Mouse (Mus musculus): ENCODE data around the gene Dqx1. TPM values are rescaled to one million over a fixed set of nuclear protein-coding genes. Genes with fewer than 3 reads are reported as not detected.
A peak's percentile ranks its signal among the peaks of the same experiment; 100 is the strongest.

Dqx1 gene
- total RNA-seq, 4 experiments from 2014 or later, result 0.41 to 2.1 (median 1.5) TPM

DNA sequence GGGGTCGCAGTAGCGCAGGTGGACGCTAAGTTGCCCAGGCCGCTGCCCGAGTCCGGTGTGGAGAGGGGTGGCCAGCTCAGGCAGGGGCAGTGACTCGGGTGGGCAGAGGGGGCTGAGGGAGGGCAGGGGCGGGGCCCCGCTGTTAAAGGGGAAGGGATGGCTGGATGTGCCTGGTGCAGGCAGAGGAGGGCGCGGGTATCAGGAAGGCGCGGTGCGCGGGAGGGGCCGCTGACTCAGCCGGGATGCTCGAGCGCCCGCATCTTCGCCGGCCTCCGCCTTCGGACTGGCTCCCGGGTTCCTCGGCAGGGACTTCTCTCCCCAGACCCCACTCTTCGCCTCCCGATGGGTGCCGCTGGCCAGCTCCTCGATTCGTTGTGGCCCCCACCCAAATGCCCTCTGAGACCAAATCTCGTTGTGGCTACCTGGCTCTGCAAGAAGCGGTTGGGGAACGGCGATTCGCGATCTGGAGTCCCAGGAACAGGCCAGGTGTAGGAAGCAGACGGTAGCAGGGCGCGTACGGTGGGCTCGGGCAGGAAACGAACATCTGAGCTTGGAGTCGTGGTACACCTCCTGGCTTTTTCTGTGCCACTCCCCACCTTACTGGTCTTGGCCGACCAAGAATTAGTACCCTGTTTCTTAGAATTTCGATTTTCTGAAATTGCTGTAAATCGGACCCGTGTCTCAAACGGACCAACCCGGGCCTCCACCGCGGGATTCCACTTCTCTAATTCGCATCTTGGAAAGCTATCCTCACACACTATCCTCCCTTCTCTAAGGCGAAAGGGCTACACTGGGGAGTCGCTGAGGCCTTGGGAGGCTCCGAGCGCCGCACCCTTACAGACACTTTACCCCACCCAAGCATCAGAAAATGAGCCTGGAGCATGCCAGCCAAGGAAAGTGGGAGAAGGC, 12.9 kb downstream of the Dqx1 start:
- DNase-seq (ENCODE audit: low spot score in 2 of 2), result peak in 1 of 2 experiments; percentile 22

GRCm38 (mm10) chr6:83071220-83071619, 13.6 kb downstream of the Dqx1 start:
- no peak for DNase-seq (ENCODE audit: low spot score in 2 of 2)

GRCm38 (mm10) chr6:83074979-83075378, 17.3 kb downstream of the Dqx1 start:
- DNase-seq (ENCODE audit: low spot score in 2 of 2), result no peak

GRCm38 (mm10) chr6:83077630-83078323, 20.1 kb downstream of the Dqx1 start, which contains the start of gene Pcgf1:
Pcgf1 (plus strand) TSS chr6:83077869.
- peak; percentile 54 to 57 for DNase-seq (ENCODE audit: low spot score in 2 of 2)

DNA sequence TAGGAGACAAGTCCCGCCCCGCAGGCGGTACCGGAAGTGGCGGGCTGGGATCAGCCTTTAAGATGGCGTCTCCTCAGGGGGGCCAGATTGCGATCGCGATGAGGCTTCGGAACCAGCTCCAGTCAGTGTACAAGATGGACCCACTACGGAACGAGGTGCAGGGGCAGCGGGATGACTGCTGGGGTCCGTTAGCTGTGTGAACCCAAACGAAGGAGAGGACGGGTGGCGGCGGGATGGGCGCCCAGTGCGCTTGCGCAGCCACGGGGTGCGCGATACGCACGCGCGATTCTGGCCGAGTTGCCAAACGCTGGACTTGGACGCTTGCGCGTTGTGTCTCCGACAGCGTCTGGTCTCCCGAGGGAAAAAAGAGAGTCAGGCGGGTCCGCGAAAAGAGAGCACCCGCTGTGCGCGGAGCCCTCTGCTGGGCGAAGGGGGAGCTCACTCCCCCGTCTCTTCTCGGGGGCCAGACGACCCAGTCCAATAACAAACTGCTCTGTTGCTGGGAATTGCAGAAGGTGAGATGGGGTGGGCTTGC, 20.7 kb downstream of the Dqx1 start:
- DNase-seq (ENCODE audit: low spot score in 2 of 2), result peak; percentile 97 to 100

DNA sequence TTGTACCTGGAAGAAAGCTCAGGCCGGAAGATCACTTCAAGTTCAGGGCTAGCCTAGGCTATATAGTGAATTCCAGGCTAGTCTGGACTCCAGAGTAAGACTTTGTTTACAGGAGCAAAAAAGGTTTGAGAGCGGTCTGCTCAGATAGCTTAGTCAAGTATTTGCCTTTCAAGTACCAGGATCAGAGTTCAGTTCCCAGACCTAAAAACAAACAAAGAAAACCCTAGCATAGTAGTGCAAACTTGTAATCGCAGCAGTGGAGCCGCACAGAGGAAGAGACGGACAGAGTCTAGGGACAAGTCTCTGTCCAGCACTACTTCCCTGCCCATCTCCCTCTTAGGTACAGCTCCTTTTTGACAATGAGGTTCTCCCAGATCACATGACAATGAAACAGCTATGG, 22.6 kb downstream of the Dqx1 start:
- no peak for DNase-seq (ENCODE audit: low spot score in 2 of 2)

DNA sequence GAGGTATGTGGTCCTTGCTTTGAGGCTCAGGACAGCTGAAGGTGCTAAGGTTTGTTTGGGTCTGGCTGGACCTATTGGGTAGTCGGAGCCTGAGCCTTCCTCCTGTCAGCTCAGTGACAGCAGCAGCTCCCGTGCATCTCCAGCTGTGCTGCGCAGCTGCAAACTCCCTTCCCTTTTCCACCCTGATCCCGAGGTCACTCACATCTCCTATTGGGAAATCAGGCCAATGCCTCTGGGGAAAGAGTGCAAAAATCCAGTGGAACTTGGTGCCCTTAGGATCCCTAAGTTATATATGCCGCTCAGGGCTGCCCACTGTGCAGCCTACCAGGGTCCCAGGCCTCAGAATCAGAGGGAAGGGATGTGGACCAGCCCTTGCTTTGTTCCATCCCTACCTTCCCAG, 25.9 kb downstream of the Dqx1 start:
- DNase-seq (ENCODE audit: low spot score in 2 of 2), result no peak

DNA sequence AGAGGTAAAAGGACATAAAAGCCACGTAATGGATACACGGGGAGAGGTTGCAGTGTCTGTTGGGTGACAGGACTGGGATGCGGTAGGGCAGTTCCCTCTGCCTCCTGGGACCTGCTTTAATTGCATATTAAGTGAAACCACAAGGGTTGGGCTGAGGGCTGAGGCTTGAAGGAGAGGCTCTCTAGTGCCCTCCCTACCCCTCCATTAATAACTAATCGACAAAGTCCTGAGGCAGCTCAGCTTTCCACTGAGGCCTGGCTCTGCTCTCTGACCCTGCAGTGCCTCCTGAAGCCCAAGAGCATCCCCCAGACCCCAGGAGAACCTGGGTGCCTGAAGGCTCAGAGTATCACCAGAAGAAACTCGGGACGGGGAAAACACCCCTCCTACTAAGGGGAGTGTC, 26.8 kb downstream of the Dqx1 start:
- DNase-seq (ENCODE audit: low spot score in 2 of 2), result no peak

DNA sequence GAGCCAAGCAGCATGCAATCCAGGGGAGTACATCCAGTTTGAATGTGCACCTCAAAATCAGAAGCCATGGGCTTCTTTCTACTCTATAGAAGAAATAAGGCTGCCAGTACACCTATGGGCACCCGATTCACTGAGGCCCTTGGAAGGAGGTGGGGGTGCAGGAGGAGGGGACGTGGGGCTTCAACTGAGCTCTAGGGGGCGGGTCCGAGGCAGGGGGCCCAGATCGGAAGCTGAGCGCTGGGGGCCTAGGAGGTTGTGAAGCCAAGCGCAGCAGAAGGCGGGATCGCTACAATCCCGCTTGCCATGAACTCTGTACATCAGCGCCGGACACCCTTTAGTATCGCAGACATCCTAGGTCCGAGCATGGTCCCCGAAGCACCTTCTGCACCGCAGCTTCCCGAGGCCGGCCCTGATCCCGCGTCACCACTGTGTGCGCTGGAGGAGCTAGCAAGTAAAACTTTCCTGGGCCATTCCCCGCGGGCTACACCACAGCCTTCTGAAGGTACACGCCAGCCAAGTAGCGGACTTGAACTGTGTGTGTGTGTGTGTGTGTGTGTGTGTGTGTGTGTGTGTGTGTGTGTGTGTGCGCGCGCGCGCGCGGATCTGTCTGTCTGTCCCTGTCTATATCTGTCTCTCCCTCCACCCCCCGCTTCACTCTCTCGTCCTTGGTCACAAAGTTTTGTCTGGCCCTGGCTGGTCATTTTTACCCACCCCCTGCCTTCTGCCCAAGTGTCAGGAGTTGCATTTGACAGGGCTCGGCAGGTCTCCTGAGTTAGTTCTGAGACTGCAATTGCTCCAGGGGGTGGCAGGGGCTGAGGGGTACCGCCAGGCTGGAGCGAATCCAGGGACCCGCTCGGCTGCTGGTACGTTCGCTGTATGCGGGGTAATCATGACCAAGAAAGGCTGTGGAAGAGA, 28.7 kb downstream of the Dqx1 start, which contains the start of gene Lbx2:
Gene Lbx2 (plus strand): TSS at position 247 of the 915 bp plus-strand sequence.
- no peak for DNase-seq (ENCODE audit: low spot score in 2 of 2)

GRCm38 (mm10) chr6:83087205-83087925, 29.7 kb downstream of the Dqx1 start:
- DNase-seq (ENCODE audit: low spot score in 2 of 2), result no peak

GRCm38 (mm10) chr6:83087926-83088260, 30.2 kb downstream of the Dqx1 start:
- no peak for DNase-seq (ENCODE audit: low spot score in 2 of 2)

DNA sequence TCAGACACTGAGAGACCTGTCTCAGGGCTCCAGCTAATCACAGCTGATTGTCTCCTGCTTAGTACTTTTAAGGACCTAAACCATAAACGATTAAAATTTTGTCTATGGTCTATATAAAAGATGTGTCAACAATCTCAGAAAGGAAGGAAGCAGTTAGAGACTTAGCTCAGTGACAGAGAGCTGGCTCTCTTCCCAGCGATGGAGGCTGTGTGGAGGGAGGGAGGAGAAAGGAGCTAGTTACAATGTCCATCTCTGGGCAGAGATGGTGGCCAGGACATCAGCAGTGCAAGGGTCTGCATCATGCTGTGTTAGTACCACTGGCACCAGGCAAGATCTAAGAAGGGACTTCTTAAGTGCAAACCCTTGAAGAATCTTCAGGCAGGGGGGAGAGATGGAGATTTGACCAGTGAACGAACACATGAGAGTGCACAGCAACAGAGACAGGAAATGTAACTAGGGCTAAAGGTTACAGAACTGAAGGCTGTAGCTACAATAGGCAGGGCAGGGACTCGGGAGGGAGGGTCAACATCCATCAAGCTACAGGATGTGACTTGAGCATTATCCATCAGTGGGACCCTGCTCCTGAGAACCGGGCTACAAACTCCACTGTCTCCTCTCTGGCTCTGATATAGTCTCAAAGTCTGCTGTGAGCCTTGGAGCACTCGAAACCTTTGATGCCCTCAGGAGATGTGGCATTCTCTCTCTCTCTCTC, 34.9 kb downstream of the Dqx1 start:
- DNase-seq (ENCODE audit: low spot score in 2 of 2), result no peak

DNA sequence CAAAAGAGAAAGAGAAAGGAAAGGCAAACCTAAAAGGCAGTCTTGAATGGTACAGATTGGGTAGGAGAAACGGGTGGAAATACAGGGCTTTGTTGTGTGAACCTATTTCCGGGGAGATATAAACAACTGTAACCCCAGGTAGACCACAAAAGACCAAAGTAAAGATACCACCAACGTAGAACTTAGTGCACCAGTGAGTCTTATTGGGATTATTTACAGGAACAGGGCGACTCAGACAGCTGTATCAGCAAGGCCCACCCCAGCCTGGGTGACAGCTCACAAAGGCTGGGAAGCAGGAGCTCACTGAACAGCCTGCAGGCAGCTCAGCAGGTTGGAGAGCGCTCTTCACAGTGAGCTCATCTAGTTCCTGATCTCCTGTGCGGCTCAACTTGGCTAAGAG, 38.3 kb downstream of the Dqx1 start:
- DNase-seq (ENCODE audit: low spot score in 2 of 2), result no peak

GRCm38 (mm10) chr6:83098411-83098810, 40.8 kb downstream of the Dqx1 start:
- DNase-seq (ENCODE audit: low spot score in 2 of 2), result no peak

DNA sequence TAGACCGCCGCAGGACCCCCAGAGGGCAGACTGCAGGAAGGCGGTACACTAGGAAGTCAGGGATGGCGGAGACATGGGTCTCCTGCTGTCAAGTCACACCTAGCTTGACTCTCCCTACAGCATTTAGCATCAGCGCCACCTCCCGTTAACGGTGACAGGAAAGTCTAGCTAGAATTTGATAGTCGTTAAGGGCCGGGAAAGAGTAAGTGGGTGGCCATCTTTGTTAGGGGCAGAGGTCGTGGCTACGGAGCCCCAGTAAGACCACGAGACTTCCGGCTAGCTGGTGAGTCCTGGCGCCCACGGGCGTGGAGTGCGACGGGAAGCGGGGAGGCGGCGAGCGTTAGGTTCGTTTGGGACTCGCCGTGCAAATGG, 43.7 kb downstream of the Dqx1 start, which contains the start of the genes Ccdc142 and Gm42688:
Gene Ccdc142 (plus strand): TSS at position 286 of the 372 bp plus-strand sequence.
Gene Gm42688 (plus strand): TSS at position 302 of the 372 bp plus-strand sequence.
- peak; percentile 92 for DNase-seq (ENCODE audit: low spot score in 2 of 2)

GRCm38 (mm10) chr6:83101688-83102556, 44.3 kb downstream of the Dqx1 start:
- peak in 1 of 2 experiments; percentile 59 for DNase-seq (ENCODE audit: low spot score in 2 of 2)

GRCm38 (mm10) chr6:83103130-83103650, 45.5 kb downstream of the Dqx1 start:
- no peak for DNase-seq (ENCODE audit: low spot score in 2 of 2)

- DNase-seq (ENCODE audit: low spot score in 2 of 2), result peak; percentile 44 to 65
Measured at GRCm38 (mm10) chr6:83104158-83104557, 46.5 kb downstream of the Dqx1 start.

All from layer of hippocampus, adult 8-10 months (tissue).